Mouse (Mus musculus): ENCODE measurements at regions not wholly inside any gene's neighbourhood (a gene's known extent, or its start where the extent isn't known, plus 50 kb on each side); places are given as distances from the start of the nearest gene placed in this dataset.

DNA sequence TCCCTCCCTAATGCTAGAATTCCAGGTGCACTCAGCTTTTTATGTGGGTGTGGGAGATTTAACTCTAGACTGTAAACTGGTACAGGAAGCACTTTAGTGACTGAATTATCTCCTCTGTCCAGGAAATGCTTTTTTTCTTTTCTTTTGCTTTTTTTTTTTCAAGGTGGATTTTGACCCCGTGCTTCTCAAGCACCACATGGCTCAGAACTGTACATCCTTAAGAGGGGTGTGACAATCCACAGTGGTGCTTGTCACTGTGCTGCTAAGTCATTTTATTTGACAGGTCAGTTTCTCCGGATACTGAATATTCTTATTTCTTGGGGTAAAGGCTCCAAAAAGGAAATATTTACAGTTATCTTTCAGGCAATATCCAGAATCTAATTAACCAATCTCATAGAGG lies 472.0 kb downstream of the Hsfy2 start:
- TF ChIP-seq CTCF (IDR thresholded peaks at IDR 0.05; ENCODE audit: borderline replicate concordance, insufficient read depth, low read depth, low read length), result no peak
- no peak for TF ChIP-seq POLR2A (IDR thresholded peaks at IDR 0.05; ENCODE audit: borderline replicate concordance, insufficient read depth, low read length)
